Mouse (Mus musculus): Measurements from ENCODE around the gene Ucma. TPM values are rescaled to one million over a fixed set of nuclear protein-coding genes. Genes with fewer than 3 reads are reported as not detected.
"Not testable (repeated sequence)": the region's sequence is repeated elsewhere in the genome, so short reads cannot be mapped to it uniquely, and the experiment has no call there.

Ucma gene
- 3.1 and 3.9 TPM in 2 replicates for polyA plus RNA-seq (2015; fragmentation: Nextera tagmentation; extraction: Ambion mirVana)

- no peak for DNase-seq (ENCODE audit: low spot score)
Observed at GRCm38 (mm10) chr2:4975807-4976206, at the start of gene Ucma. Gene Ucma (plus strand): TSS chr2:4976122.

DNA sequence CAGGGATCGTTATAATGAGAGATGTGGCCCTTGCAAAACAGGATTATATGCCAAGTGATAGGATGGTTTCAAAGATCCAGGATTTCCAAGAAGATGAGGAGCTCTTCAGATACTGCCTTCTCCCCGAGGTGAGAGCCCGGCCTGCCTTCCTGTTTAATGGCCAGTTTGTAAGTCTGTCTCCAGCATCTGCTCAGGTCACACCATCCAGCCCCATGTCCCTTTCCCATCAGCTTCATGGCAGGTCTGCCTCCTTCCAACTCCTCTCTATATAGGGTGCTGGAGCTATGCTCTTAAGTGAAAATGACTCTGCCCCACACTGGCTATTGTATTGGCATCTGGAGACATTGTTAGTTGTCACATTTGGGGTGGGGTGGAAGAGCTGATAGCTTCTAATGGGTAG is 48.5 kb upstream of the Ucma start:
- DNase-seq (ENCODE audit: low spot score) = no peak

DNA sequence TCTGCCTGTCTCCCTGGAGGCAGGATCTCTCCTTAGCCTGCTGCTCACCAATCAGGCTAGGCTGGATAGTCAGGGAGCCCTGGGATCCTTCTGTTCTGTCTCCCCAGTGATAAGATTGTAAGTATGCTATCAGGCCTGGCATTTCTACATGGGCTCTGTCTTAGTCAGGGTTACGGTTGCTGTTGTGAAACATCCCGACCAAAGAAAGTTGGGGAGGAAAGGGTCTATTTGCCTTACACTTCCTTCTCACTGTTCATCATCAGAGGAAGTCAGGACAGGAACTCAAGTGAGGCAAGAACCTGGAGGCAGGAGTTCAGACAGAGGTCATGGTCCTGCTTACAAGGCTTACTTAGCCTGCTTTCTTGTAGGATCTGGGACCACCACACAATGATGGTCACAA is 46.7 kb upstream of the Ucma start:
- no peak for DNase-seq (ENCODE audit: low spot score)

DNA sequence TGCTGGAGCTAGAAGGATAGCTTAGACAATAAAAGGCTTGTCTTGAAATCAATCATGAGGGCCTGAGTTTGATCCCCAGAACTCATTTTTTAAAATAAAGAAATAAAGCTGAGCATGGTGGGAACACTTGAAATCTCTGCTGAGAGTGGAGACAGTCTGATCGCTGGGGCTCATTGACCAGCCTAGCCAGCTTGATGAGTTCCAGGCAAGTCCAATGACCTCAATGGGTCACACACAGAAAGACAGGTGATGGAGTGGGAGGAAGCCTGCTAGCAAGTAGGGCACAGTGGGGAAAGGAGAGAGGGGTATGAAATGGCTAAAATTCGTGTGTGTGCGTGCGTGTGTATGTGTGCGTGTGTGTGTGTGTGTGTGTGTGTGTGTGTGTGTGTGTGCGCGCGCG is 41.4 kb upstream of the Ucma start:
- no peak for DNase-seq (ENCODE audit: low spot score)

GRCm38 (mm10) chr2:4937931-4938330 is 38.0 kb upstream of the Ucma start:
- no peak for DNase-seq (ENCODE audit: low spot score)

DNA sequence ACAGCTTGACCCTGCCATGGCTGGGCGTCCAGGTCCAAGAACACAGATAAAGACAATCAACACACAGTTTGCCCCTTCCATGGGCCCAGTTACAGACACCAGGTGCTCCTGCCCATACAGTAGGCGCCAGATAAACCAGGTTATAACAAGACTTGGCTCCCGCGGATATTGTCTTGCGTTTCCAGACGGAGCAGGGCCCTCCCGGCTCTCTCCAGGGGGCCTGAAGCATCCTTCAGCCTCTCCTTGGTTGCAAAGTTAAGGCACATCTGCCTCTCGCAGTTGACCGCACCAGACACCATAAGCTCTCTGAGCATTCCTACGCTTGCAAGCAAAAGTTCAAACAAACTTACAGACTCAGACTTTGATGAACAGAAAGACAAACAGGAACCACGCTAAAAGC is 35.1 kb upstream of the Ucma start:
- DNase-seq (ENCODE audit: low spot score) = no peak

DNA sequence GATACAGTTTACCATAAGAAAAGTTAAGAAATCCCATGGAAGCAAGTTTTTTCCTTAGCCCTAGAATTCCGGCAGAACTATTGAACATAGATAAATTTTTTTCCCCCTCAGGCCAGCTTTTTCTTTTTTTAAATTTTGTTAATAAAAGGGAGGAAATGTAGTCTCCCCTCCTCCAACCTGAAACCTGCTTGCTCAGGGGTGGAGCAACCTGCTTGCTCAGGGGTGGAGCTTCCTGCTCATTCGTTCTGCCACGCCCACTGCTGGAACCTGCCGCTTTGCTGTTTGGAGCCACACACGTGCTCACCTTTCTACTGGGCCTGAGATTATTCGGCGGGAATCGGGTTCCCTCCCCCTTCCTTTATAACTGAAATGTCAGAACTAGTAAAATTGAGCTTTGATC is 26.2 kb upstream of the Ucma start:
- not testable (repeated sequence) for DNase-seq (ENCODE audit: low spot score)

DNA sequence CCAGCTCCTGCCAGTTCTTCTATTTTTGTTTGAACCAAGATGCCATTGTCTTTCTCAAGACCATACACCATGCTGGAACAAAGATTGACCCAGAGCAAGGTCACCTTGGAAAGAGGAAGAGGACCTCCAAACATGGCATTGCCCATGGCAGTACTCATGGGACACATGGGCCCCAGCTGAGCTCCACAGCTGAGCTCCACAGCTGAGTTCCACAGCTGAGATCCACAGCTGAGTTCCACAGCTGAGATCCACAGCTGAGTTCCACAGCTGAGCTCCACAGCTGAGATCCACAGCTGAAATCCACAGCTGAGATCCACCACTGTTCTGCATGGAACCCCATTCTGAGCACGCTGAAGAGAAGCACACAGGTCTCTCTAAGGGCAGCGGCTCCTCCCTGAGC is 24.9 kb upstream of the Ucma start:
- no peak for DNase-seq (ENCODE audit: low spot score)

GRCm38 (mm10) chr2:4954216-4954760 is 21.6 kb upstream of the Ucma start:
- DNase-seq (ENCODE audit: low spot score) = no peak

DNA sequence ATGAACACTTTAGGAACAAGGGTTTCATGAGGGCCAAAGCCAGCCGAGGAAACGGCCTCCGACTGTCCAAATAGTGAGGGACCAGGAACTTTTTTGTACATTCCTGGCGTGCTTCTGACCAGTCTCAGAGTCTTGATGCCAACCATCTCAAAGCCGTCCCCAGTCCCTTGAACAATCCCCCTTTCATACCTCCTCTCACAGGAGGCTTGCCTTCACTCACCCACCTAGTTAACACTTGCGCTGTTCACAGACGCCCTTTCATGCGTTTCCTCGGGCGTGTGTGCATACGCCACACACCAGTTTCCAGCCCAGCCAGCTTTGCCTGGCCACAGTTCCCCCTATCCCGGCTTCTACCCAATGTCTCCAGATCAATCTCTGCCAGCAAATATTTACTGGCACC is 17.9 kb upstream of the Ucma start:
- DNase-seq (ENCODE audit: low spot score) = no peak

- DNase-seq (ENCODE audit: low spot score) = no peak
Observed at GRCm38 (mm10) chr2:4967806-4968205, 8.1 kb upstream of the Ucma start.

- no peak for DNase-seq (ENCODE audit: low spot score)
Observed at GRCm38 (mm10) chr2:4969083-4969482, 6.8 kb upstream of the Ucma start.

GRCm38 (mm10) chr2:4978091-4978490 is 2.2 kb downstream of the Ucma start:
- no peak for DNase-seq (ENCODE audit: low spot score)

- DNase-seq (ENCODE audit: low spot score) = no peak
Observed at GRCm38 (mm10) chr2:4983987-4984386, 8.1 kb downstream of the Ucma start.

DNA sequence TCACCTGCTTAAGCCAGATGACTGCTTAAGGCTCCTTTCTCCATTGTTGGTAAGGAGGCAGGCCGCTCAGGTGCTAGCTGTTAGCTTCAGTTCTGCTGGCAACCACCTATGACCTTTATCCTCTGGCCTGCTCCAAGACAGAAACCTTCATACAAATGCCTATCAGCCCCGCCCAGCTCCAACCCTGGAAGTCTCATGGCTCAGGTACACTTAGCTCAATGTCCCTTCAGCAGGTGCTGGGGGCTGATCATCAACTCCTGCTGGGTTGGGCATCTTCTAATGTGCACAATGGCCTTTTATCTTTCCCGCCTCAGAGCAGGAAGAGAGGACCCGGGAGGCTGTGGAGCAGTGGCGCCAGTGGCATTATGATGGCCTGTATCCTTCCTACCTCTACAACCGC is 9.1 kb downstream of the Ucma start:
- DNase-seq (ENCODE audit: low spot score) = no peak

DNA sequence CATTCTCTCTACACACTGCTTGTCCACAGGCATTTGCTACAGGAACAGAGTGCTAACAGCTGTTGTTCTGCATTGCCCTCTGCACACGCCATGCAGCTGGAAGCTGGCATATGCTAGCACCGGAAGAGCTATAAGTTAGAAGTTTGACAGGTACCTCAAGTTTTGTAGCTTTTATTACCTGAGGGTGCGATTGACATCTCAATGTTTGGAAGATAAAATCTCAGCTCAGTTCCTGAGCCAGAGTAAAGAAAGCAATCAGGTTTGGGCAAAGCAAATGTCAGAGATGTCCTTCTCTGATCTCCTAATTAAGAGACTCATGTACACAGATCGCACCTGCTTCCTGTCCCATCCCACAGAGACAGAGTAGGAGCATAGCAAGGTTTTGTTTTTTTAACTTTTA is 10.9 kb downstream of the Ucma start:
- DNase-seq (ENCODE audit: low spot score) = no peak

DNA sequence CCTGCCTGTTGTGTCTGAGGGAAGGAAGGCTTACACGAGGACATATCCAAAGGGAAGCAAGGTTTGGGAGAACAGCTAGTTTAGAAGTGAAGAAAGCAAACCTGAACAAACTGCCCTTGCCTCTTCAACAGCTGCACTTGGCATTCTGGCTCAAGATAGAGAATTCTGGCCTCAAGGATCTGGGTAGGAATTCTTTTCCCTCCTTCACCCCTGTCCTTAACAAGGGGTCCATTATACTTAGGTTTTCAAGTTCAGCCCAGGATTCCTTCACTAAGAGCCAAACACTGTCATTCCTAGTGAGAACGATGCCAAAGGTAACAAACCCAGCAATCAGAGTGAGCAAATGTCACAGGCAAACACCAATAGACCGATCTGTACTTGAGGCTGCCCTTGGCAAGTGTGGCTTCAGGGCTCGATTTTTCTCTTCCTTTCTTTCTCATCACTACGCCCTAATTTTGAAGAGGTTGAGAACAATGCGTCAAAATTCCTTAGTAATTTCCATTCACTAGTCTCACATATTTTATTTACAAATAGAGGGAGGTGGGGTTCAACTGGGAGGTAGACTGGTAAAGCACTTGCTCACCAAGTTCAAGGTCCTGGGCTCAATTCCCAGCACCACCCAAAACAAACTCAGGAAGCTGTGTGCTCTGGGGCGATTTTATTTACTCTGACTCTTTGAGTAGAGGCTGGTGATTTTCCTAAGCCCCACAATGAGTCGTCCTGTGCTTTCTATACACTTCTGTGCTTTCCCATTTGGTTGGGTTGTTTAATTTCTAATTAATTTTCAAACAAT is 11.7 kb downstream of the Ucma start:
- no peak for DNase-seq (ENCODE audit: low spot score)

- DNase-seq (ENCODE audit: low spot score) = no peak
Observed at GRCm38 (mm10) chr2:4988826-4989424, 13.0 kb downstream of the Ucma start.

DNA sequence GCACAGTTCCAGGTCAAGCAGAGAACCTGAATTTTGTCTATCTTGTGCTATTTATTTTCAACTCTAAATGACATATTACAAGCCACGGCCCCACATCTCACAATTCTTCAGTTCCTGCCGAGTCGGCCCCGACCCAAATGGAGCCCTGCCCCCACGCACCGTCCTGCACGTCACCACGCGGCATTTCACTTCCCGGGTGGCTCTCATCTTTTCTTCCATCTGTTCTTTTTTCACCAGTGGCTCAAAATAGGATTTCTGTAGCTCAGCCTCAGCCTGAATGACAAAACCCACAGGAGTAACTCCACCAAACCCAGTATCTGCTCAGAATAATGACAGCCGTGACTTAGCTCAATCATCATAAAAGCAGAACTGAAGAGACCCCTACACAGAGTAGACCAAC is 17.7 kb downstream of the Ucma start:
- DNase-seq (ENCODE audit: low spot score) = no peak

GRCm38 (mm10) chr2:4994436-4994835 is 18.5 kb downstream of the Ucma start:
- no peak for DNase-seq (ENCODE audit: low spot score)

- no peak for DNase-seq (ENCODE audit: low spot score)
Observed at GRCm38 (mm10) chr2:4995646-4996045, 19.7 kb downstream of the Ucma start.

DNA sequence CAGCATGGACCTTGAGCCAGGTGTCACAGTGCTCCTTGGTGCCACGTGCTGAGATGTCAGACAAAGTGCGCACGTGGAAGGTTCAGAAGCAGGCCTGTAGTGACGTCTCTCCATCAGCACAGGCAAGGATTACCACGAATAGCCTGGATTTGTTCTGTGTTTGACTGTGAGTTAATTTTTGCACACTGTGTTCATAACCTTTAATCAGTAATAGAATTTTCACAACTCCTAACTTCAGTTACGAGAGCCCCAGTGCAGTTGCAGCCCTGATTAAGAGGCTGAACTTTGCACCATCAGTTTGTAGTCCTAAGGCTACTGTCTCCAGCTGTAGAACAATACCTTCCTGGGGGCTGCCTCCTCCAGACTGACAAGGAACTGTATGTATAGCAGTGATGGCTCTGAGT is 20.5 kb downstream of the Ucma start:
- DNase-seq (ENCODE audit: low spot score) = no peak

DNA sequence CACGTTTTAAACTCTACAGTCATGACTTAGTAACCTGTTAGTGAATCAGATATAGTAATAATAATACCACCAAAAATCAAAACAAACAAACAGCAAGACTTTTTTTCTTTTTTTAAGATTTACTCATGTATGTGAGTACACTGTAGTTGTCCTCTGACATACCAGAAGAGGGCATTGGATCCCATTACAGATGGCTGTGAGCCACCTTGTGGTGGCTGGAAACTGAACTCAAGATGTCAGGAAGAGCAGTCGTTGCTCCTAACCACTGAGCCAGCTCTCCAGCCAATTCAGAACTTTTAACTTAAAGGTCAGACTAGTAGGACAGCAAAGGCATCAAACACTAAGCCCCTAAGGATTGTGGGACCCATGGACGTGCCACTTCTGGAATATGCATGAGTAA is 23.0 kb downstream of the Ucma start:
- no peak for DNase-seq (ENCODE audit: low spot score)

Measured in thymus, postnatal 0 days (tissue).